Mouse (Mus musculus) heart, embryonic 12.5 days (tissue): Measurements from ENCODE around the gene H2-M5. TPM values are rescaled to one million over a fixed set of nuclear protein-coding genes. Genes with fewer than 3 reads are reported as not detected.
"Not testable (repeated sequence)": the region's sequence is repeated elsewhere in the genome, so short reads cannot be mapped to it uniquely, and the experiment has no call there.

Experiments
- ATAC-seq: fragments of 200-750 bp; cut with Nextera tagmentation; 2 replicates; pipeline ENCODE4 v1.8.0; 2017; ENCODE audit warnings: moderate TSS enrichment, moderate library complexity; ENCODE audit not compliant: insufficient number of reproducible peaks, low FRiP score
- H3K27ac ChIP-seq: fragments of 300-500 bp; sonication (generic); 2 replicates; pipeline ENCODE4 v1.5.1; 2016; ENCODE audit warnings: mild to moderate bottlenecking, moderate library complexity; ENCODE audit not compliant: poor library complexity, severe bottlenecking
- H3K27me3 ChIP-seq: fragments of 300-500 bp; sonication (generic); replicated peaks from 2 replicates; pipeline ENCODE4 v1.6.1; 2016; ENCODE audit warnings: mild to moderate bottlenecking, moderate library complexity
- H3K36me3 ChIP-seq: fragments of 300-500 bp; sonication (generic); 2 replicates; pipeline ENCODE4 v1.6.1; 2016; ENCODE audit warnings: mild to moderate bottlenecking, moderate library complexity
- H3K4me1 ChIP-seq: fragments of 300-500 bp; sonication (generic); replicated peaks from 2 replicates; pipeline ENCODE4 v1.6.1; 2016; ENCODE audit warnings: mild to moderate bottlenecking
- H3K4me2 ChIP-seq: fragments of 300-500 bp; sonication (generic); 2 replicates; pipeline ENCODE4 v1.6.1; 2016; ENCODE audit warnings: mild to moderate bottlenecking, moderate library complexity
- H3K4me3 ChIP-seq: fragments of 300-500 bp; sonication (generic); 2 replicates; pipeline ENCODE4 v1.5.1; 2016; ENCODE audit warnings: mild to moderate bottlenecking
- H3K9ac ChIP-seq: fragments of 300-500 bp; sonication (generic); 2 replicates; pipeline ENCODE4 v1.6.1; 2016; ENCODE audit warnings: mild to moderate bottlenecking, moderate library complexity
- H3K9me3 ChIP-seq: fragments of 300-500 bp; sonication (generic); replicated peaks from 2 replicates; pipeline ENCODE4 v1.6.1; 2016; ENCODE audit warnings: mild to moderate bottlenecking, moderate library complexity
- WGBS: fragments of 180-500 bp; shearing (Covaris S2); methylation state at CpG from one replicate; pipeline ENCODE4 v1.1.7; 2016; 5-methylcytosine and 5-hydroxymethylcytosine counted together
- polyA plus RNA-seq: library from polyadenylated mRNA; unstranded; fragments of >200 nt; fragmentation: Nextera tagmentation; extraction: Ambion mirVana; gene quantifications from 2 replicates; pipeline ENCODE4 v1.2.1, GENCODE M21; 2016

The H2-M5 gene
- polyA plus RNA-seq, result 0.31 and 0.36 TPM in 2 replicates

GRCm38 (mm10) chr17:36989437-36989836 lies at the start of gene H2-M5:
Gene H2-M5 (minus strand): TSS chr17:36989537.
- Histone ChIP-seq H3K9ac (no peak within 1 kb of the TSS), H3K4me1 (peaks cover 4% of the 10 kb centered on the region; the same call in 1 of the 2 replicates), H3K27me3 (peaks cover 32% of the 10 kb centered on the region), H3K4me3 (peak within 1 kb of the TSS; percentile 33), H3K4me2 (peak within 1 kb of the TSS; percentile 64), H3K27ac (no peak within 1 kb of the TSS), H3K9me3 (no peaks in the 10 kb centered on the region), H3K36me3 (no peaks in the 10 kb centered on the region)
- ATAC-seq, result no peak
- WGBS, result 23% methylated on average over 5 of the region's 5 CpGs

DNA sequence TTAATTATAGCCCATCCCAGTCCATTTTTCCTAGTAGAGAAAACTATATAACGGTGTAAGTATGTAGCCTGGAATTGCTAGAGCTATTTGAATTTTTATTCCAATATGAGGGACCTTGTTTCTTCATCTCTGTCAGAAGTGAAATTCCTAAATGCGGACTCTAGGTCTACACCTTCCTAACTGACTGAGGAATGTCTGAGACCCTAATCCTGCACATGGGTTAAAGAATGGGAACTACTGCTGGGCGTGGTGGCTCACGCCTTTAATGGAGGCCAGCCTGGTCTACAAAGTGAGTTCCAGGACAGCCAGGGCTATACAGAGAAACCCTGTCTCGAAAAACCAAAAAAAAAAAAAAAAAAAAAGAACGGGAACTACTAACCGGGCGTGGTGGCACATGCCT lies 39.8 kb upstream of the H2-M5 start:
- ATAC-seq, result no peak
- Histone ChIP-seq H3K4me1 (peaks cover 3% of the 10 kb centered on the region), H3K4me2 (peak overlapping the region; percentile 72), H3K27me3 (no peaks in the 10 kb centered on the region), H3K27ac (peak overlapping the region; percentile 91), H3K9ac (no peak overlapping the region), H3K9me3 (no peaks in the 10 kb centered on the region; the same call in 1 of the 2 replicates), H3K4me3 (peak overlapping the region; percentile 58), H3K36me3 (no peaks in the 10 kb centered on the region)
- 69% methylated on average over 8 of the region's 8 CpGs for WGBS

- Histone ChIP-seq H3K27ac (peak overlapping the region; percentile 91), H3K27me3 (no peaks in the 10 kb centered on the region), H3K9me3 (no peaks in the 10 kb centered on the region; the same call in 1 of the 2 replicates), H3K36me3 (no peaks in the 10 kb centered on the region), H3K9ac (peak overlapping the region; percentile 59), H3K4me2 (peak overlapping the region; percentile 72), H3K4me1 (peaks cover 3% of the 10 kb centered on the region), H3K4me3 (peak overlapping the region; percentile 58)
- peak; percentile 97 for ATAC-seq
- 0% methylated on average over 14 of the region's 14 CpGs for WGBS
These were observed 39.4 kb upstream of the H2-M5 start for GRCm38 (mm10) chr17:37028683-37029120.

DNA sequence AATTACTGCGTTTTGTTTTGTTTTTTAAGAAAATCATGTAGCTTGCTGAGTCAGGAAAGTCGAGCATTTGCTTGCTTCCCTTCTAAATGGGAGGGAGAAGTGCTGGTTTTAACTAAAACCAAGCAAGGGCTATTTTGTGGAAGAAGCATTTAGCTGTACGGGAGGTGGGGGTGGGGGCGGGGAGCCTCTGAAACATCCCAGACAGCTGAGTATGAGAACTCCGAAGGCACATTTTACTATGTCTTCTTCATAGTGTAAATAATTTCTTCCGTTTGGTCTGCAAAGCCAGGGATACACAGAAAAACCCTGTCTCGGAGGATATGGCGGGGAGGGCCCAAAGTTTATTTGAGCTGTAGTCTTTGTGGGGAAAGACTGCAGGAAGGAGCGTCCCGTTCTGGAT lies 38.9 kb upstream of the H2-M5 start:
- peak overlapping the region; percentile 72 for H3K4me2 ChIP-seq
- 10% methylated on average over 10 of the region's 10 CpGs for WGBS

DNA sequence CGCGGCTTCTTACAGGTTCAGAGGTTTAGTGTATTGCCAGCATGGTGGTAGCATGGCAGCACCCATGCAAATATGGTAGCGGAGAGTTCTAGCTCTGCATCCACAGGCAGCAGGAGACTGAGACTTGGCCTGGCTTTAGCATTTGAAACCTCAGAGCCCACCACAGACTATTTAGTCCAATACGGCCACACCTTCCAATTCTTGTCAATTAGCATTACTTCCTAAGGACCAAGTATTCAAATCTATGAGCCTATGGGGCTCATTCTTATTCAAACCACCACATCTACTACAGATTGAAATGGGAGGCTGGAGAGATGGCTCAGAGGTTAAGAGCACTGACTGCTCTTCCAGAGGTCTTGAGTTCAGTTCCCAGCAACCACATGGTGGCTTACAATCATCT lies 38.1 kb upstream of the H2-M5 start:
- no peak overlapping the region for H3K4me2 ChIP-seq
- H3K4me1 ChIP-seq, result peaks cover 3% of the 10 kb centered on the region
- H3K27ac ChIP-seq, result 0 out of 2 replicates have a peak overlapping the region, but pooled peaks have one; percentile 53
- H3K36me3 ChIP-seq, result no peaks in the 10 kb centered on the region
- no peak overlapping the region for H3K4me3 ChIP-seq
- no peak overlapping the region for H3K9ac ChIP-seq
- no peak for ATAC-seq
- H3K27me3 ChIP-seq, result no peaks in the 10 kb centered on the region
- 92% methylated on average over 4 of the region's 4 CpGs for WGBS
- H3K9me3 ChIP-seq, result no peaks in the 10 kb centered on the region; the same call in 1 of the 2 replicates

More for the DNA sequence above, 38.9 kb upstream of the H2-M5 start:
- Histone ChIP-seq H3K9ac (peak overlapping the region; percentile 65; the same call in 1 of the 2 replicates), H3K9me3 (no peaks in the 10 kb centered on the region; the same call in 1 of the 2 replicates), H3K4me3 (peak overlapping the region; percentile 58), H3K4me1 (peaks cover 3% of the 10 kb centered on the region), H3K27me3 (no peaks in the 10 kb centered on the region), H3K27ac (peak overlapping the region; percentile 91), H3K36me3 (no peaks in the 10 kb centered on the region)
- ATAC-seq, result no peak

DNA sequence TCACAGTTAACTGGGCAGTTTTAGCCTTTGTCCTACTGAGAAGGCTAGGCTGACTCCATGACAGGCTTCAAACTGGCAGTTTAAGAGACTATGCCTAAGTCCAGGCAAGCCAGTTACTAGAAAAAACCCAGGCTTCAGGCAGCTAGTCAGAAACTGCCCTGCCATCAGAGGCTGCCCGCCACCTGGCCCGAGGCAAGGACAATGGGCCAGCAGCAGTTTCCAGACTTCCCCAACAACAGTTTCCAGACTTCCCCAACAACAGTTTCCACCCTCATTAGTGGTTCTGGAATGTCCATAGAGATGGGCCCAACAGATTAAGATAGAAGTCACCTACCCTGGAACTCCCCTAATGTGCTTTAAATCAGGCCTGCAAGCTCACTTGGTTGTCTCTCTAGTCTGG lies 37.1 kb upstream of the H2-M5 start:
- Histone ChIP-seq H3K4me2 (no peak overlapping the region), H3K9ac (no peak overlapping the region), H3K9me3 (no peaks in the 10 kb centered on the region; the same call in 1 of the 2 replicates), H3K27me3 (no peaks in the 10 kb centered on the region), H3K4me3 (no peak overlapping the region), H3K4me1 (peaks cover 3% of the 10 kb centered on the region), H3K27ac (no peak overlapping the region), H3K36me3 (no peaks in the 10 kb centered on the region)
- WGBS, result 90% methylated on average over 2 of the region's 2 CpGs
- no peak for ATAC-seq

DNA sequence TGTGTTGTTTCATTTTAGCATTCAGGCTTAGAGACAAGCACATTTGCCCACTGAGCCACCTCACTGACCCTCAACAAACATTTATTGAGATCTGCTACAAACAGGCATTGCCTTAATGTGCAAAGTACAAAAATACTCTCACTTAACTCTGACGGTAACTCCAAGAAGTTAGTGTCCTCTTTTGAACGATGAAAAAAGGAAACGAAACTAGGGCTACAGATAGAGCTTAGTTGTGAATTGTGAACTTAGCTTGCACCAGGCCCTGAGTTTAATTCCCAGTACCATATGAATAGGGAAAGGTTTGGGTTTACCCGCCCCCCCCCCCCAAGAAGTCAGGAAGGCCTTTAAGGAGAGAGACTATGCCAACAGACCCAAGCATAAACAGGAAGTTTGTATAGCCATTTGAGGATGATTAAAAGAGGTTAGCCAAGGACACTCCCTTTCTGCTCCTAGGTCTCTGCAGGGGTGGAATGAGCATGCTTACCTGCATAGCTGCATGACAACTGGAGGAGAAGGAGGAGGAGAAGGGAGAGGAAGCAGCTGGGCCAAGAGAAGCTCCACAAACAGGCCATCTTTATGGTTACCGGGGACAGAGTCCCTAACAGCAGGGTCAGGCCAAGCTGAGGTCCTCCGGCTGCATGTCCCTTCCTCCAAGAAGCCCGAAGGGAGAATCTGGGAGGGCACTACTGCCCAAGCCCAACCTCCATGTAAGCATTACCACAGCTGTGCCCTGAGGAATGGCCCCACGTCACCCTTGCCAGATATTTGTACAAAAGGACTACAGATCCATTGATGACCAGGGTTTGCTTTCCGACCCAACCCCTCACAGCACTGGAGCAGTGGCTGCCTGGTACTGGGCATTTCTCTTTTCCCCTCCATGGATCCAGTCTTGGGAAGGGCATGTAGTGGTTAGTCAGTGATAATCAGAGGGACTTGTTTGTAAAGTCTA lies 33.6 kb upstream of the H2-M5 start, which contains the start of gene Mog:
Gene Mog (minus strand): TSS at position 771 of the 949 bp plus-strand sequence.
- WGBS, result 68% methylated on average over 9 of the region's 9 CpGs
- Histone ChIP-seq H3K27ac (no peak within 1 kb of the TSS), H3K9me3 (no peaks in the 10 kb centered on the region; the same call in 1 of the 2 replicates), H3K36me3 (no peaks in the 10 kb centered on the region), H3K4me2 (no peak within 1 kb of the TSS), H3K9ac (no peak within 1 kb of the TSS), H3K4me3 (no peak within 1 kb of the TSS), H3K27me3 (no peaks in the 10 kb centered on the region), H3K4me1 (no peaks in the 10 kb centered on the region)
- ATAC-seq, result no peak

DNA sequence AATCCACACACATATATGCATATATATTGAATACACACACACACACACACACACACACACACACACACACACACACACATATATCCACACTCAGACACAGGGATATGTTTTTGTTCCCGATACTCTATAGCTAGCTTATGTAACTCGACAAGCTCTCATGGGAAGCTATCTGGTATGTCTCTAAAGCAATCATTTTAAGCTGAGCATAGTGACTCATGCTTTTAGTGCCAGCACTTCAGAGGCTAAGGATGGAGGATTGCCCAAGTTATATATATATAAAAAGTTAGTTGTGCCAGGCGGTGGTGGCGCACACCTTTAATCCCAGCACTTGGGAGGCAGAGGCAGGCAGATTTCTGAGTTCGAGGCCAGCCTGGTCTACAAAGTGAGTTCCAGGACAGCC lies 29.9 kb upstream of the H2-M5 start:
- not testable (repeated sequence) for H3K27me3 ChIP-seq, ATAC-seq, H3K36me3 ChIP-seq, H3K4me2 ChIP-seq, H3K9me3 ChIP-seq, H3K27ac ChIP-seq, H3K4me1 ChIP-seq, H3K4me3 ChIP-seq, H3K9ac ChIP-seq
- WGBS, result 77% methylated on average over 5 of the region's 5 CpGs

- H3K9me3 ChIP-seq, result no peaks in the 10 kb centered on the region
- no peak overlapping the region for H3K4me3 ChIP-seq
- H3K4me1 ChIP-seq, result no peaks in the 10 kb centered on the region
- H3K27ac ChIP-seq, result no peak overlapping the region
- no peaks in the 10 kb centered on the region for H3K36me3 ChIP-seq
- no peak overlapping the region for H3K4me2 ChIP-seq
- no peak for ATAC-seq
- H3K27me3 ChIP-seq, result no peaks in the 10 kb centered on the region
- H3K9ac ChIP-seq, result no peak overlapping the region
- 80% methylated on average over 3 of the region's 3 CpGs for WGBS
These were observed 29.0 kb upstream of the H2-M5 start for GRCm38 (mm10) chr17:37018328-37018727.

DNA sequence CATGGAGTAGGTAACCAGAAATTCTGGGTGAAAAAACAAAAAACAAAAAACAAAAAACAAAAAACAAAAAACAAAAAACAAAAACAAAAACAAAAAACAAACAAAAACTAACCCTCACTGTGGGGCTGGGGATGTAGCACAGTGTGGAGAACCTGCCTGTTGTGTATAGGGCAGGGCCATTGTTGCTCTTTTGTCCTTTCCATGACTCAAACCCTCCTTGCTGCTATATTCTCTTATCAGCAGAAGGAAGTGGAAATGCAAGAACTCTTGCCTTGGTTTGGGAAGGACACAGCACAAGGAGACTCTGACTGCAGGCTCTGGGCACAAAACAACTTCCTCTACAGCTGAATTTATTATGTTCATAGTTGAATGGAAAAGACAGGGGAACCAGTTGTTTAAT lies 27.0 kb upstream of the H2-M5 start:
- Histone ChIP-seq H3K9ac (no peak overlapping the region), H3K4me2 (no peak overlapping the region), H3K9me3 (no peaks in the 10 kb centered on the region), H3K27ac (no peak overlapping the region), H3K4me3 (no peak overlapping the region), H3K4me1 (no peaks in the 10 kb centered on the region), H3K27me3 (no peaks in the 10 kb centered on the region), H3K36me3 (peaks cover under 1% of the 10 kb centered on the region; the same call in 1 of the 2 replicates)
- ATAC-seq, result no peak

DNA sequence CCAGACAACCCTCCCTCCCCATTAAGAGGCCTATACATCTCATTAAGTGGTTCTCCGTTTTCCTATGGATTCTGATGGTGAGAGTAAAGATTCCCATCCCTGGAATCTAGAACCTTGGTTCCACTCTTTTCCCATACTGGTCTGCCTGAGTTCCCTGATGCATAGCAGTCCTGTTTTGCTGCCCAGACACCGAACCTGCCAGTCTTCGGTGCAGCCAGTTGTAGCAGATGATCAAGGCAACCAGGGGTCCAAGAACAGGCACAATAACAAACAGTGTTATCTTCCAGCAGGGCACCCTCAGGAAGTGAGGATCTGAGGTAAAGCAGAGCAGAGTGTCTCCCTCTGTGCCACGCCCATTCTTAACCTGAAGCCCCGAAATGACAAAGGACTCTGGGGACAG lies 22.8 kb upstream of the H2-M5 start:
- Histone ChIP-seq H3K4me1 (no peaks in the 10 kb centered on the region), H3K36me3 (peaks cover 36% of the 10 kb centered on the region), H3K27me3 (no peaks in the 10 kb centered on the region), H3K9ac (no peak overlapping the region), H3K4me2 (no peak overlapping the region), H3K9me3 (no peaks in the 10 kb centered on the region), H3K4me3 (no peak overlapping the region), H3K27ac (no peak overlapping the region)
- WGBS, result 48% methylated on average over 5 of the region's 5 CpGs
- no peak for ATAC-seq
